Mouse (Mus musculus): Measurements from ENCODE around the gene Neurog1. TPM values are rescaled to one million over a fixed set of nuclear protein-coding genes. Genes with fewer than 3 reads are reported as not detected.

Neurog1 gene
- polyA plus RNA-seq, 2 experiments = 0.04 TPM; not detected in 1

- Histone ChIP-seq H3K36me3 (ENCODE audit: control insufficient read depth, insufficient read depth, low read length) (no peaks in the 10 kb centered on the region), H3K4me3 (replicated peaks; ENCODE audit: low read length) (peak overlapping the region; percentile 27), H3K27me3 (ENCODE audit: control insufficient read depth, insufficient read depth, low read length) (peaks cover 82% of the 10 kb centered on the region), H3K9me3 (ENCODE audit: control insufficient read depth, low read length) (no peaks in the 10 kb centered on the region), H3K9ac (ENCODE audit: low read depth, low read length, severe bottlenecking) (no peak overlapping the region), H3K4me1 (ENCODE audit: control insufficient read depth, insufficient read depth, low read length) (peaks cover 4% of the 10 kb centered on the region; the same call in 1 of the 2 replicates), H3K27ac (replicated peaks; ENCODE audit: low read depth, low read length) (no peak overlapping the region), H3K4me2 (replicated peaks; ENCODE audit: low read depth, low read length, severe bottlenecking) (peak overlapping the region; percentile 39)
- DNase-seq (ENCODE audit: low spot score) (no peak), ATAC-seq (ENCODE audit: low FRiP score, low read depth) (no peak)
- TF ChIP-seq POLR2A (IDR thresholded peaks at IDR 0.05; ENCODE audit: borderline replicate concordance, extremely low read depth, insufficient read depth, insufficient read length) = no peak
- 1% methylated on average over 55 of the region's 55 CpGs for WGBS
These were observed 7.3 kb upstream of the Neurog1 start for GRCm38 (mm10) chr13:56259021-56259925.

GRCm38 (mm10) chr13:56258196-56259020 is 6.4 kb upstream of the Neurog1 start:
- Histone ChIP-seq H3K4me2 (replicated peaks; ENCODE audit: low read depth, low read length, severe bottlenecking) (peak overlapping the region; percentile 39), H3K9me3 (ENCODE audit: control insufficient read depth, low read length) (no peaks in the 10 kb centered on the region), H3K9ac (ENCODE audit: low read depth, low read length, severe bottlenecking) (no peak overlapping the region), H3K27me3 (ENCODE audit: control insufficient read depth, insufficient read depth, low read length) (peaks cover 91% of the 10 kb centered on the region), H3K36me3 (ENCODE audit: control insufficient read depth, insufficient read depth, low read length) (no peaks in the 10 kb centered on the region), H3K27ac (replicated peaks; ENCODE audit: low read depth, low read length) (no peak overlapping the region), H3K4me3 (replicated peaks; ENCODE audit: low read length) (peak overlapping the region; percentile 27), H3K4me1 (ENCODE audit: control insufficient read depth, insufficient read depth, low read length) (peaks cover 4% of the 10 kb centered on the region; the same call in 1 of the 2 replicates)
- ATAC-seq (ENCODE audit: low FRiP score, low read depth) = no peak
- DNase-seq (ENCODE audit: low spot score) = no peak
- under 1% methylated on average over 52 of the region's 52 CpGs for WGBS
- TF ChIP-seq POLR2A (IDR thresholded peaks at IDR 0.05; ENCODE audit: borderline replicate concordance, extremely low read depth, insufficient read depth, insufficient read length) = no peak

DNA sequence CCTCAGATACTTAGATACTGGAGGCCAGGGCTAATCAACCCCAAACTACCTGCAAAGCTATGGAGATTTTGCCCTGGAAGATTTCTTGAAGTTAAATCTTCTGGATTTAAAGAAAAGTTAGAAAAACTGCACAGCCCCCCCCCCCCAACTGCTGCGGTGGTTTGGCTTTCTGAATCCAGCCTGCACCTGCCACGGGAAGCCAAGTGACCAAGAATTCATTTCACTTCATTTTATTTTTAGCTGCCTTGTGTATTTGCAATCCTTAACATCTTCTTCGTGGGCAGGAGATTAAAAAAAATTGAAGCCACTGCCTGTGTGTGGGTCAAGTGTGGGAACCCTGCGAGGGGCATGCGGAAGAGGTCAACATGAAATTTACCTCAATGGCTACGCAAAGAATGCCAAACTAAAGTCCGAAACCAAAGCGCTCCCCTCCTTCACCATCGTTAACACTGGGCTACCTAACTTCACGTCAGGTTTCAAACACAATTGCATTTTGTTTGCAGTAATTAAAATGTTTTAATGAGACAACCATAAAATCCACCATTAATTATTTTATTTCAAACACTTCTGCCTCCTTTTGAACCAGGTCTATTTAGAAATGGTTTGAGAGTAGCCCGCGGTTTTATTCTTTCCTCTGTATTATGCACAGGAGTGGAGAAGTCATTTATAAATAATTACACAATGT is 5.6 kb upstream of the Neurog1 start:
- WGBS = 6% methylated on average over 12 of the region's 12 CpGs
- no peak overlapping the region for H3K4me3 ChIP-seq (replicated peaks; ENCODE audit: low read length)
- no peak overlapping the region for H3K9ac ChIP-seq (ENCODE audit: low read depth, low read length, severe bottlenecking)
- H3K27ac ChIP-seq (replicated peaks; ENCODE audit: low read depth, low read length) = no peak overlapping the region
- H3K36me3 ChIP-seq (ENCODE audit: control insufficient read depth, insufficient read depth, low read length) = no peaks in the 10 kb centered on the region
- H3K4me1 ChIP-seq (ENCODE audit: control insufficient read depth, insufficient read depth, low read length) = peaks cover 4% of the 10 kb centered on the region; the same call in 1 of the 2 replicates
- no peak for DNase-seq (ENCODE audit: low spot score)
- peaks cover 99% of the 10 kb centered on the region for H3K27me3 ChIP-seq (ENCODE audit: control insufficient read depth, insufficient read depth, low read length)
- H3K4me2 ChIP-seq (replicated peaks; ENCODE audit: low read depth, low read length, severe bottlenecking) = no peak overlapping the region
- ATAC-seq (ENCODE audit: low FRiP score, low read depth) = no peak
- H3K9me3 ChIP-seq (ENCODE audit: control insufficient read depth, low read length) = no peaks in the 10 kb centered on the region
- no peak for TF ChIP-seq POLR2A (IDR thresholded peaks at IDR 0.05; ENCODE audit: borderline replicate concordance, extremely low read depth, insufficient read depth, insufficient read length)

DNA sequence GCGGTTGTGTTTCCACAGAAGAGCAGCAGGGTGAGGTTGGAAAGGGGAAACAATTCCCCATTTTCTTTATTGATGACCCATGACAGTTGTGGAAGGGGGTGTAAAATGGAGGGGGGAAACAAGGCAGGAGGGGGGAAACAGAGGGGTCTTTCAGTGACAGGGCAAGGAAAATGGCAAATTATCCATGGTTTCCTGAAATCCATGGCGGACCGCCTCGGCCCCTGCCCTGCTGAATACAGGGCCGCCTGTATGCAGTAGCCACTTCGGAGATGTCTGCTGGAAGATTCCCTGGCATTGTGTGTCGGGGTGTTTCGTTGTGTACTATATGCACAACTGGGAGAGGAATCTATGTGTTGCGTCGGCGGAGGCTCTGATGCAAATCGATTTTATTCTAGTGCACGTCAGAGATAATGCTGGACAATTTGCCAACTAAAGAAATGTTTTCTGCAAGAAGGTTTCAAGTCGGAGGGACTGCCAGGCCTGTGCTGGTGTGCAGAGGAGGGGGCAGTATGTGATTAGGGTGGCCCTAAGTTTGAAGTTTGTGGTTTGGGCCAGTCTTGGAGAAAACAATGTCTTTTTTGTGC is 4.8 kb upstream of the Neurog1 start:
- no peak for TF ChIP-seq POLR2A (IDR thresholded peaks at IDR 0.05; ENCODE audit: borderline replicate concordance, extremely low read depth, insufficient read depth, insufficient read length)
- no peak for DNase-seq (ENCODE audit: low spot score)

More for the DNA sequence above, 4.8 kb upstream of the Neurog1 start:
- no peaks in the 10 kb centered on the region for H3K9me3 ChIP-seq (ENCODE audit: control insufficient read depth, low read length)
- no peak overlapping the region for H3K9ac ChIP-seq (ENCODE audit: low read depth, low read length, severe bottlenecking)
- H3K27me3 ChIP-seq (ENCODE audit: control insufficient read depth, insufficient read depth, low read length) = peaks cover 100% of the 10 kb centered on the region
- ATAC-seq (ENCODE audit: low FRiP score, low read depth) = no peak
- H3K4me2 ChIP-seq (replicated peaks; ENCODE audit: low read depth, low read length, severe bottlenecking) = no peak overlapping the region
- H3K27ac ChIP-seq (replicated peaks; ENCODE audit: low read depth, low read length) = no peak overlapping the region
- 10% methylated on average over 14 of the region's 14 CpGs for WGBS
- peaks cover 7% of the 10 kb centered on the region; the same call in 1 of the 2 replicates for H3K4me1 ChIP-seq (ENCODE audit: control insufficient read depth, insufficient read depth, low read length)
- H3K4me3 ChIP-seq (replicated peaks; ENCODE audit: low read length) = no peak overlapping the region
- H3K36me3 ChIP-seq (ENCODE audit: control insufficient read depth, insufficient read depth, low read length) = no peaks in the 10 kb centered on the region
